Mouse (Mus musculus) midbrain, embryonic 14.5 days (tissue): ENCODE measurements around the gene Vmn2r2. TPM values are rescaled to one million over a fixed set of nuclear protein-coding genes. Genes with fewer than 3 reads are reported as not detected.

Experiments used
- ATAC-seq: fragments of 200-750 bp; cut with Nextera tagmentation; 2 replicates; pipeline ENCODE4 v1.8.0; 2017; ENCODE audit warnings: moderate number of reproducible peaks, moderate library complexity; ENCODE audit not compliant: low FRiP score, low TSS enrichment
- DNase-seq: peaks from one replicate; pipeline ENCODE4 v3.0.0-alpha.2; 2015
- H3K27ac ChIP-seq: fragments of 300-500 bp; sonication (generic); replicated peaks from 2 replicates; pipeline ENCODE4 v1.5.1; 2014; ENCODE audit warnings: mild to moderate bottlenecking, low read depth, low read length, moderate library complexity
- H3K27me3 ChIP-seq: fragments of 300-500 bp; sonication (generic); 2 replicates; pipeline ENCODE4 v1.6.1; 2014; ENCODE audit warnings: low read length, control low read depth, mixed read lengths; ENCODE audit not compliant: control insufficient read depth, insufficient read depth
- H3K36me3 ChIP-seq: fragments of 300-500 bp; sonication (generic); 2 replicates; pipeline ENCODE4 v1.6.1; 2014; ENCODE audit warnings: low read length, control low read depth; ENCODE audit not compliant: control insufficient read depth, insufficient read depth
- H3K4me1 ChIP-seq: fragments of 300-500 bp; sonication (generic); 2 replicates; pipeline ENCODE4 v1.6.1; 2014; ENCODE audit warnings: mild to moderate bottlenecking, antibody characterized with exemption, low read length, control low read depth; ENCODE audit not compliant: control insufficient read depth, insufficient read depth
- H3K4me2 ChIP-seq: fragments of 300-500 bp; sonication (generic); 2 replicates; pipeline ENCODE4 v1.6.1; 2014; ENCODE audit warnings: mild to moderate bottlenecking, low read length, moderate library complexity
- H3K4me3 ChIP-seq: fragments of 300-500 bp; sonication (generic); replicated peaks from 2 replicates; pipeline ENCODE4 v1.5.1; 2014; ENCODE audit warnings: low read depth, low read length
- H3K9ac ChIP-seq: fragments of 300-500 bp; sonication (generic); replicated peaks from 2 replicates; pipeline ENCODE4 v1.6.1; 2014; ENCODE audit warnings: mild to moderate bottlenecking, low read length, moderate library complexity
- H3K9me3 ChIP-seq: fragments of 300-500 bp; sonication (generic); 2 replicates; pipeline ENCODE4 v1.6.1; 2016; ENCODE audit warnings: low read length, control low read depth, mixed read lengths; ENCODE audit not compliant: control insufficient read depth
- WGBS: fragments of 180-500 bp; shearing (Covaris S2); extraction: QIAGEN DNeasy Blood & Tissue Kit; methylation state at CpG from one replicate; pipeline ENCODE4 v1.1.7; 2014; 5-methylcytosine and 5-hydroxymethylcytosine counted together
- polyA plus RNA-seq: library from polyadenylated mRNA; unstranded; fragments of >200 nt; fragmentation: Nextera tagmentation; extraction: Ambion mirVana; gene quantifications from 2 replicates; pipeline ENCODE4 v1.2.1, GENCODE M21; 2014

Gene Vmn2r2
- 0.08 TPM in 1 of 2 replicates, not detected in the other for polyA plus RNA-seq

- ATAC-seq: 0 out of 2 replicates have a peak, but pooled peaks have one; percentile 37
Observed at GRCm38 (mm10) chr3:64141878-64142508, at the start of gene Vmn2r2. Gene Vmn2r2, minus strand, starts transcription at chr3:64141928.

GRCm38 (mm10) chr3:64113352-64114046, 28.2 kb downstream of the Vmn2r2 start:
- WGBS: 88% methylated on average over 11 of the region's 11 CpGs
- H3K4me2 ChIP-seq: no peak overlapping the region
- no peak overlapping the region for H3K27ac ChIP-seq
- H3K4me1 ChIP-seq: no peaks in the 10 kb centered on the region
- no peak overlapping the region for H3K4me3 ChIP-seq
- H3K36me3 ChIP-seq: no peaks in the 10 kb centered on the region
- H3K9me3 ChIP-seq: no peaks in the 10 kb centered on the region
- no peak for DNase-seq
- no peak overlapping the region for H3K9ac ChIP-seq
- ATAC-seq: 0 out of 2 replicates have a peak, but pooled peaks have one; percentile 32
- no peaks in the 10 kb centered on the region for H3K27me3 ChIP-seq

More at GRCm38 (mm10) chr3:64141878-64142508, at the start of gene Vmn2r2:
- peak; percentile 4 for DNase-seq
- no peaks in the 10 kb centered on the region for H3K4me1 ChIP-seq
- H3K4me3 ChIP-seq: no peak within 1 kb of the TSS
- H3K4me2 ChIP-seq: no peak within 1 kb of the TSS
- no peaks in the 10 kb centered on the region for H3K27me3 ChIP-seq
- H3K9me3 ChIP-seq: no peaks in the 10 kb centered on the region
- H3K36me3 ChIP-seq: no peaks in the 10 kb centered on the region
- no peak within 1 kb of the TSS for H3K9ac ChIP-seq
- 75% methylated on average over 2 of the region's 2 CpGs for WGBS
- H3K27ac ChIP-seq: no peak within 1 kb of the TSS

GRCm38 (mm10) chr3:64112707-64113106, 29.0 kb downstream of the Vmn2r2 start:
- Histone ChIP-seq H3K4me3 (no peak overlapping the region), H3K36me3 (no peaks in the 10 kb centered on the region), H3K4me2 (no peak overlapping the region), H3K27ac (no peak overlapping the region), H3K27me3 (no peaks in the 10 kb centered on the region), H3K9ac (no peak overlapping the region), H3K9me3 (no peaks in the 10 kb centered on the region), H3K4me1 (no peaks in the 10 kb centered on the region)
- WGBS: 85% methylated on average over 1 of the region's 1 CpGs
- ATAC-seq: 0 out of 2 replicates have a peak, but pooled peaks have one; percentile 32
- DNase-seq: no peak

- H3K27ac ChIP-seq: no peak within 1 kb of the TSS
- no peaks in the 10 kb centered on the region for H3K4me1 ChIP-seq
- H3K27me3 ChIP-seq: no peaks in the 10 kb centered on the region
- 76% methylated on average over 4 of the region's 4 CpGs for WGBS
- no peaks in the 10 kb centered on the region for H3K9me3 ChIP-seq
- no peak within 1 kb of the TSS for H3K4me3 ChIP-seq
- no peak for ATAC-seq
- H3K36me3 ChIP-seq: no peaks in the 10 kb centered on the region
- H3K9ac ChIP-seq: no peak within 1 kb of the TSS
- peak; percentile 1 for DNase-seq
- no peak within 1 kb of the TSS for H3K4me2 ChIP-seq
Observed at GRCm38 (mm10) chr3:64081247-64081646, 60.5 kb downstream of the Vmn2r2 start, which contains the start of gene Vmn2r1. Gene Vmn2r1, plus strand, starts transcription at chr3:64081547.

Other genes starting within 250 kb of the Vmn2r2 start
- gene Plch1, start 242.5 kb downstream of the Vmn2r2 start, polyA plus RNA-seq: 13.9 and 23.3 TPM in 2 replicates
- 5.6 TPM in 2 replicates for gene E130311K13Rik, start 212.5 kb downstream of the Vmn2r2 start, polyA plus RNA-seq
- gene Slc33a1, start 177.2 kb downstream of the Vmn2r2 start, polyA plus RNA-seq: 19.9 and 20.4 TPM in 2 replicates
- 48.3 and 60.7 TPM in 2 replicates for gene Gmps, start 165.8 kb downstream of the Vmn2r2 start, polyA plus RNA-seq
- gene Vmn2r1, start 60.4 kb downstream of the Vmn2r2 start, polyA plus RNA-seq: 0.08 and 0.16 TPM in 2 replicates
- not detected in 2 replicates for gene Vmn2r3, start 147.8 kb upstream of the Vmn2r2 start, polyA plus RNA-seq